Mouse (Mus musculus): ENCODE results near the gene Tatdn3.

DNA sequence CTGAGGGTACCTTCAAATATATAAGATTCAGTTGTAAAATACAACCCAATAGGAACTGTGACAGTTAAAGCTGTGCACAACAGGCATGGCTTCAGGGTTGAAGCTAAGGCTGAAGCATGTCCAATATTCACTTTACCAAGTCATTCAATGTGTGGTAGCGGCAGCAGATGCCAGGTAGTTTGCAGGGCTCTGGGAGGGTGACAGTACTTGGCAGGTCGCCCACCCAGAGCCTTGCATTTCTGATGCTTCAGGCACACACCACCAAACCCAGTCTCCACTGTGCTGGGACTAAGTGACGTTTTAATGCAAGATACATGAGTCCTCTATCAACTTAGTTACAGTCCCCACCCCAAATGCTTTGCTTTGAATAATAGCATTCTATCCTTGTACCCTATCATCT lies 62.0 kb downstream of the Tatdn3 start:
- TF ChIP-seq POLR2A (IDR thresholded peaks at IDR 0.05; ENCODE audit: control insufficient read depth, extremely low read depth, insufficient read depth, low read length, poor library complexity) (no peak), CTCF (IDR thresholded peaks at IDR 0.05; ENCODE audit: borderline replicate concordance, control insufficient read depth, extremely low read depth, insufficient read depth, low read length, poor library complexity) (no peak)

Data from thymus, adult 2 months (tissue).